Mouse (Mus musculus): ENCODE results near the gene Arhgap28.
"Not testable (repeated sequence)": the region's sequence is repeated elsewhere in the genome, so short reads cannot be mapped to it uniquely, and the experiment has no call there.

Arhgap28 gene

GRCm38 (mm10) chr17:67877599-67877998 is 126.3 kb downstream of the Arhgap28 start:
- DNase-seq (ENCODE audit: low read depth) = no peak

GRCm38 (mm10) chr17:67869731-67870601 is 134.0 kb downstream of the Arhgap28 start:
- DNase-seq (ENCODE audit: low read depth) = no peak

DNA sequence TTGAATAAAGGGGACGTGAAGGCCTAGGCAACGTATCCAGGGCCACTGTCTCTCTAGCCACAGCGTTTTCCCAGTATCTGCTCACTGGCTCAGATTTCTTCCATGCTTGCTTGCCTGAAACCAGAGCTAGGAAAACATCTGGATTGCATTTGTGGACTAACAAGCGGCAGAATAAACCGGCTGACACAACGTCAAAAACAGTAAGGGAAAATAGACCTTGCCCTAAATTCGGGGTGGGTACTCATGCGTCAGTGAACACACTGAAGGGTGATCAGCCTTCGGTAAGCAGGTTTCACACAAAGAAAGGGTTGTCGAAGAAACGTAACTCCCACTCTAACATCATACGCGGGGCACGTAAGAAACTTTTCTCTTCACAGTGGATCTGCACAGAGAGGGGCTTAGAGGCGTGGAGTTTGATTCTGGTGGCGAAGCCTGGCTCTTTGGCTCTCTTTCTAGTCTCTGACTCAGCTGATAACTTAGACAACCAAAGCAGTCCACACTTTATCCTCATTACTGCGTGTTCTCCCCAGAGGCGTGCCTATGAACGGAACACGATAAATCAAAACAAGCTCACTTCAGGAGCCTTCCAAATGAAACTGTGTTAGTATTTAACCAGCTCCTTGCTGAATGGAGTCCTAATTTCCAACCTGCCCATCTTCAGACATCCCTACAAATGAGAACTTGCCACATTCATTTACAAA is 137.2 kb downstream of the Arhgap28 start:
- no peak for DNase-seq (ENCODE audit: low read depth)

DNA sequence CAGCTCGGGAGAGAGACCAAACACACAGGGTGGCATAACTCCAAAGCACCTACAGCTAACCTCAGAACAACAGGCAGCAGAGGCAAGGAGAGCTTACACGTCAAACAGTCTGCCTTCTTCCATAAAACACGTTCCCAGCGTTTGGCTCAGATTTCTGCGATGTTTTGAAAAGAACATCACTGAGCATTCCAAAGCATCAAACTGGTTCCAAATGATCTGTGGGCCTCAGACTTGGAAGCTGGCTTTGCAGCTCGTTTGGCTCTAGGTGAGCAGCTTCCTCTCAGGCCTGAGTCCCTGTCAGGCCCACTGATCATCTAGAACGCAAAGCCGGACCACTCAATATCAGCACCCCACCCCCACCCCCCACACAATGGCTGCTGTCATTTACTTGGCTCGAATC is 137.9 kb downstream of the Arhgap28 start:
- no peak for DNase-seq (ENCODE audit: low read depth)

DNA sequence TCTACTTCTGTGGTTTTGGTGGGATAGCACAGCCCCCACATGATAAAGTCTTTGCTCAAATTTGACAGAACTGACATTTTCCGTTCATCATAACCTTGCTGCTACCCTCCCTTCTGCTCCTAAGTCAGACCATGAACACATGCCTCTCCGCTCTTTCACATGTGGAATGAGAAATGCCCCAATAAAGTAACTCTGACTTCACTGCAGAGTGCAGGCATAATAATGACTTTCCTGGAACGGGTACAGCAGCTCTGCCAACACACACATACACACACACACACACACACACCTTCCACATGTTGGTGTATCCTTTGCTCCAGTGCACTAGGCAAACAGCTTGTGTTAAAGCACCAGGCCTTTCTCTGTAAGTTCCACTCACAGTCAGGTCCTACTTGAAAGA is 139.0 kb downstream of the Arhgap28 start:
- DNase-seq (ENCODE audit: low read depth) = no peak

DNA sequence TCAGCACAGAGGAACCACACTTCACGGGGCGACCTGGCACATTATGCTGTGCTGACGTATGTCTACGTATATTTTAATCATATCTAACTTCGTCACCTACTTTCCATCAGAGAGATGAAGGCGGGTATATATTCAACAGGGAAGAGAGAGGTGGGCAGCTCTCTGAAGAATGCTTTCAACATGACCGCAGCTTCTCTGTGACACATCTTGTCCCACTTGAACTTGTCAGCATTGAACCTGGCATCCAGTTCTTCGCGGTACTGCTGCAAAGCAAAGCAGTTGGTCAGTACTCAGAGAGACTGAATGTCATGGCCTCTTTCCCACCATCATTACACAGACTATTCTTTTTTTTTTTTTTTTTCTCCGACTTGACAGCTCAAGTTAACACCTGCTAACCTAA is 139.6 kb downstream of the Arhgap28 start:
- no peak for DNase-seq (ENCODE audit: low read depth)

- DNase-seq (ENCODE audit: low read depth) = no peak
Observed at GRCm38 (mm10) chr17:67861744-67862535, 142.0 kb downstream of the Arhgap28 start.

GRCm38 (mm10) chr17:67861080-67861630 is 142.8 kb downstream of the Arhgap28 start:
- no peak for DNase-seq (ENCODE audit: low read depth)

GRCm38 (mm10) chr17:67841494-67841893 is 162.4 kb downstream of the Arhgap28 start:
- DNase-seq (ENCODE audit: low read depth) = not testable (repeated sequence)

GRCm38 (mm10) chr17:67838948-67839347 is 165.0 kb downstream of the Arhgap28 start:
- no peak for DNase-seq (ENCODE audit: low read depth)

- DNase-seq (ENCODE audit: low read depth) = no peak
Observed at GRCm38 (mm10) chr17:67837351-67838090, 166.4 kb downstream of the Arhgap28 start.

DNA sequence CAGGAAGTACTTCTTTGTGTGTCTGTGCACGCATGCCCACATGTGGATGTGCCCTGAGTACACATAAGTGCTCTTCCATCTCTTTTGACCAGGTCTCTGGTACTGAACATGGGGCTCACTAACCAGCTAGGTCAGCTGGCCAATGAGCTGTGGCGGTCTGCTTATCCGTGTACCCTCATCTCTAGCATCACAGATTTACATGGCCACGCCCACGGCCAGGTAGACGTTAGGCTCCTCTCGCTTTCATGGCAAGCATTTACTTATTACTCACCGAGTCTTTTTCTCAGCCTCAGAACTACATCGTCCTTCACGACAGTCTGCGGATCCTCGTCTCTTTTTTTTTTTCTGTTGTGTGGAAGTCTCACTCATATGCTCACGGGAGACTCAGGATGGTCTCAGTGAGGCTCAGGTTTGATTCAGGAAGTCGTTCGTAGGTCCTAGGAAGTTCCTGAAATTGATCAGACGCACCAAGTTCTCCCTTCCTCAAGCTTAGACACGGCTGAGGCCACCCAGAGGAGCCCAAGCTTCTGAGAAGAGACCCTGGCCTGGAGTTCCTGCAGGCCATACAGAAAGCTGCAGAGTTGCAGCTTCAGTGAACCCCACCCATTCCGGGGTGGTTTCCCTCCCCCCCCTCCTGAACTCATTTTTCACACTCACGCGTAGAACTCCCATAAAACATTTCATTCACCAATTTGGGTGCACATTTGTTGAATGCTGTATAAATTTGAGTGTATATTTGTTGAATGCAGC is 167.6 kb downstream of the Arhgap28 start:
- DNase-seq (ENCODE audit: low read depth) = no peak

GRCm38 (mm10) chr17:67827431-67827830 is 176.5 kb downstream of the Arhgap28 start:
- DNase-seq (ENCODE audit: low read depth) = no peak

DNA sequence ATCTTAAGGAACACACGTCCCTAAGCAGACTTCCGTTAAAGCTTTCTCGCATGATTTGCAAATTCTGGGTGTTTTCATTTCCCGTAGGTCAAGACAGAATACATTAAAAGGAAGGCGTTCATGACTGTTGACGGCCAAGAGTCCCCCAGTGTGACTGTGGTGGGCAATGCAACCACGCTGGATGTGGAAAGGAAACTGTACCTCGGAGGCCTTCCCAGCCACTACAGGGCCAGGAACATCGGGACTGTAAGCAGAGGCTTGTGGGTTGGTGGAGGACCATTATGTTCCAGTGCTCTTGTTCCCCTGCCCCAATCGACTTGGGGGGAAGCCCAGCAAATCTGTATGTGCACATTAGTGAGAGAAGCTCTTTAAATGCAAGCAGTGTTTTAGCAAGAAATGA is 187.0 kb downstream of the Arhgap28 start:
- DNase-seq (ENCODE audit: low read depth) = no peak

GRCm38 (mm10) chr17:67815720-67816119 is 188.2 kb downstream of the Arhgap28 start:
- DNase-seq (ENCODE audit: low read depth) = no peak

DNA sequence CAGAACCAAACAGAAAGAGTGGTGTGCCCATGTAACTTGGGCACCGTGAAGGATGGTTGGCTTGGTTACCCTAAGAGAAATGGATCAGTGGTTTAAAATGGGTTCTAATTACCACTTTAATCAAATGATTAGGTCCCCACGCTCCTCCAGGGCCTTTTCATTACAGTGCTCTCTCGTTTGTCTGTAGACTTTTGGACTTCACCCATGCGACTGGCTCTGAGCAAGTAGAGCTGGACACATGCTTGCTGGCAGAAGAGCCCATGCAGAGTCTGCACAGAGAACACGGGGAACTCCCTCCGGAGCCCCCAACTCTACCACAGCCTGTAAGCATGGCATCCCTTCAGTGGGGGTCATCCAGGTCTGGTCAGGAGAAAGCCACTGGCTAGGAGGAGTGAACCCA is 190.3 kb downstream of the Arhgap28 start:
- DNase-seq (ENCODE audit: low read depth) = no peak

DNA sequence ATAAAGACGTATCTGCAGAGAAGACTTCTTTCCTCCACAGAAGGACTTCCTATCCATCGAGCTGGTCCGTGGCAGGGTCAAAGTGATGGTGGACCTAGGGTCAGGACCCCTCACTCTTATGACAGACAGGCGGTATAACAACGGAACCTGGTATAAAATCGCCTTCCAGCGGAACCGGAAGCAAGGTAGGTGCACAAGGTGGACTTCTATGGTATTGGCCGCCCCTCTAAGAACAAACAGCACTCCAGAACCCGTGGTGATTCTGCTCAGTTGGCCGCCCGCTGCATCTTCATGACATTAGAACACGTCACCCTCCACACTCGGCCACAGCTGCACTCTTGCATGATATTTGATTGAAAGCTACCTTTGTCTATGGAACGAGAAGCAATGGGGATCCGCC is 194.7 kb downstream of the Arhgap28 start:
- DNase-seq (ENCODE audit: low read depth) = no peak
